Mouse (Mus musculus) heart, postnatal 25 days (tissue): Measurements from ENCODE around the gene Golt1b. TPM values are rescaled to one million over a fixed set of nuclear protein-coding genes. Genes with fewer than 3 reads are reported as not detected.

Experiments
- DNase-seq: peaks from one replicate; pipeline ENCODE4 v3.0.0; 2022; ENCODE audit warnings: low spot score
- intact Hi-C: fragments of 180-260 bp; cut with DNase I; formaldehyde crosslinking; loops from one replicate; pipeline ENCODE4 v1.15.1; 2025
- total RNA-seq, 2 experiments: library from RNA; stranded (reverse); gene quantifications; 2 replicates each; pipeline ENCODE4 v1.2.3; 2021

Gene Golt1b
- total RNA-seq, 2 experiments from 2014 or later = 15.2 to 21.6 TPM

DNA sequence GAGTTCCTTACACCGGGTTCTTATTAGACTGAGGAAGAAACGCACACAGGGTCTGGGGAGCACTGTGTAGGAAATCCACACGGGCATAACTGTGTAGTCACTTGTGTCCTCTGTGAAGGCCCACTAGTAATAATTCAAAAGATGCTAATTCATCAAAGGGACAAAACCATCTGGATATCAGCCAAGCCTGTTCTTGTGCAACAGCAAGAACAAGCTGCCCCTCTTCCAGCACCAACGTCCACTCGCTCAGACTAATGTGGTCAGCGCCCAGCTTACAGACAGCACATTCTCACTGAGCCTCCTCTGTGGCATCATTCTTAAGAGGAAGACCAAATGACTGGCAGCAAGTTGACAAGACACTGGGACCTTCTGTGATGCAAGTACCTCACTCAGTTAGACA is 7.1 kb upstream of the Golt1b start:
- intact Hi-C loops = no loop called here
- no peak for DNase-seq

DNA sequence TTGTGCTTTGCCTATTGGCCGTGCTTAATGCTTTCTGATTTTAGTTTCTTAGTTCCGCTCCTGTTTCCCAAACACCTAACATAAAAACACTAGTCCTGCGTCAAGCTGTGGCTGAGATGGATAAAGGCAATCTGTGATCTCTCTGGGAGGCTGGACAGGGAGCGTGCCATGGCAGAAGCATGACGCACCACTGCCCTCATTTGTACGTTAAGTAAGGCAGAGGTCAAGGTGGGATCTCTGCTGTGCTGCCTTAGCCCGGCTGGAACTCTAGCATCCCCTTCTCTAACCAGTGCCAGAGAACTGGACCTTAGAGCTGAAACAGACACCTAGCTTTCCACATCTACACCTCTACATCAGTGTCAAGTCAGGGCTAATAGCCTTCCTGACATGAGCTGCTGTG is 5.4 kb upstream of the Golt1b start:
- DNase-seq = no peak
- intact Hi-C loops = no loop called here

DNA sequence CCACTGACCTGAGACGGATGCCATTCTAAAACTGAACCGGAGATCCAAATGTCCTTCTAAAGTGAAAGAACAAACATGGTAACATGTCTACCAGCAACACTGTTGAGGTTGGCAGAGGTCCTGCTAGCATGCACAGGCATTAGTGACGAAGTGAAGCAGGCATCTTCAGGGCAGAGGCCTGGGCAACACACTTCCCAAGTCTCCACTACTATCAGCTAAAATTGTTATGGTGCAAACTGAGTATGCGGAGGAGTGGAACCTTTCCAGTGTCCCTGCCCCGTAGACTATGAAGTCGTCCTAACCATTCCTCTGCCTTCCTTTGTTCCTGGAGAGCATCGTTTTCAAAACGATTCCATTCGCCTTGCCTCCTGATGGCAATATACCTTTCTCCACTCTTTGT is 2.5 kb upstream of the Golt1b start:
- DNase-seq = no peak
- intact Hi-C loops = no loop called here

DNA sequence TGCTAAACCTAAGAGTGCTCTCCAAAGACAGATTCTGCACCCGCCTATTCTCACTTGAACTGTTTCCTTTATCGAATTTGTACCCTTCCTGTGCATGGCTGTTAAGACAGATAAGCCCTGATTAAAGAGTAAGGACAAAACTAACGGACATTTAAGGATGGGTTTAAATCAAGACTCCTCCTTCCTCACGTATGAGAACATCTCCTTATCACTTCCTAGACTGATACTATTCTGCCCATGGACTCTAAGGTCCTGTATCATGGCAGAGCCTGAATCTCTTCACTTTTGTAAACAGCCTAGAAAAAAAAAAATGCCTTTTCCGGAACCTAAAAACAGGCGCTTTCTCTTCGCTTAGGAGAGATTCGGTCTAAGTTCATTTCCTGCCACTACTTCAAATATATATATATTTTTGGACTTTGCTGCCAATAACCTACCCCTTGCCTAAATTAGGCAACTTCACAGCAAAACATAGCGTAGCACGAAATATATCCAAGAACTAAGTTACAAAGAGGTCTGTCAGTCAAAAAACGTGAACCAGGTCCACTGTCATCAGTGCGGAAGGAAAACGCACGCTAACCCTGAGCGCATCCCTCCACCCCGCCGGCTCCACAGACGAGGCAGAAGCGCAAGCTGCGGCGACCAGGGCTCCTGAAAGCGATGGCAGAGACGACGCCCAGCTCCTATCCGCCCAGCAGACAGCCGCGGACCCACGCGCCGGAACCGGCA is 573 bp upstream of the Golt1b start:
- intact Hi-C loops = loop anchor here (5.0 kb wide), 2 partner anchors 131 to 371 kb away; partner anchors contain the start of gene Cmas
- no peak for DNase-seq

DNA sequence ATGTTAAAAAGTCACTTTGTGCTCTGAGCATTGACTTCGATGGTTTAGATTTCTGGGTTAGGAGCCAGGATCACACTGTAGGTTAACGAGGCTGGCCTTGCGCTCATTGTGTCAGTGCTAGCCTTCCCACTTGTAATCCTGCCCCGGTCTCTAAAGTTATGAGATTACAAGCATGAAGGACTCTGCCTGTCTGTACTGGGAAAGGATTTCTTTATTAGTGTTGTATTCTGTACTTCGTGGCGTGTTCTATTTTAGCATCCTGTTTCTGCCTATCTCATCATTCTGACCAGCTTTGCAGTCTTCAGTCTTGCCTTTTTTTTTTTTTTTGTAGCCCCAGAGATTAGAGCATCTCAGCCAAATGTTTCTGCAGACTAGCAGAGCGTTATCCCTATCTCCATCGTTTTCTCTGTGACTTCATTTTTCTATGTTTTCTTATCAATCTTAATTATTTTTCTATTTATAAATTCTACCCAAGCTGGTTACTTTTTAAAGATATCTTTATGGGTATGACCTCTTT is 792 bp downstream of the Golt1b start:
- intact Hi-C loops = loop anchor here (5.0 kb wide), 2 partner anchors 129 to 369 kb away; partner anchors contain the start of gene Cmas
- DNase-seq = no peak

DNA sequence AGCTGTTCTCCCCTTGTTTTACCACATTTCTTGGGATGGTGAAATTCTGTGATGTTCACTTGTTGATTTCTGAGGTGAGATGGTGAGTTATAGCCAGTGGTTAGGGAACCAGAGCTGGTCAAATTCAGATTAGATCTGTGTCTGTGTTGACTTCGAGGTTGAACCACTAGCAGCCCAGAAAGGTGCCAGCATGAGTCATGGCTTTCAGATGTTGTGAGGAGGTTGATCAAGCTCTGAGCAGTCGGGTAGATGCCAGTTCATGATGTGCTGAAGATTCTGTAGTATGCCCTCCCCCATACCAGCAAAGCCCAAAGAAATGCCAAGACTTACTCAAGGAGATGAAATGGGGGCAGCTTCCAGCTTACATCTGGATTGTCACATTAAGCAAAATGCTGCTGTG is 2.1 kb downstream of the Golt1b start:
- intact Hi-C loops = loop anchor here (5.0 kb wide), 2 partner anchors 128 to 368 kb away; partner anchors contain the start of gene Cmas

DNA sequence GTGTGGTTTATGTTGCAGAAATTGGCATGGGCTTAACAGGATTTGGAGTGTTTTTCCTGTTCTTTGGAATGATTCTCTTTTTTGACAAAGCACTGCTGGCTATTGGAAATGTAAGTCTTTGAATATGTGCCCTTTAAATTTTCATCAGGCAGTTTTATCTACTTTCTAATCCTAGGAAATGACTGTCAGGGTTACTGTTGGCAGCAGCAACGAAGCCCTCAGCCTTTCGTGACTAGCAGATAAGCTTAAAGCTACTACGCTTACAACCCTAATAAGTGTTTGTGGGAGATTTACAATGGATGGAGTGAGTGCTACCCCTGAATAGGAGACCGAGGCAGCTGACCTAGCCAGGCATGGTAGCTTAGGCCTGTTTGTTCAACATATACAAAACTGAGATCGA is 5.3 kb downstream of the Golt1b start:
- no peak for DNase-seq
- intact Hi-C loops = no loop called here

More for the DNA sequence above, 2.1 kb downstream of the Golt1b start:
- no peak for DNase-seq

DNA sequence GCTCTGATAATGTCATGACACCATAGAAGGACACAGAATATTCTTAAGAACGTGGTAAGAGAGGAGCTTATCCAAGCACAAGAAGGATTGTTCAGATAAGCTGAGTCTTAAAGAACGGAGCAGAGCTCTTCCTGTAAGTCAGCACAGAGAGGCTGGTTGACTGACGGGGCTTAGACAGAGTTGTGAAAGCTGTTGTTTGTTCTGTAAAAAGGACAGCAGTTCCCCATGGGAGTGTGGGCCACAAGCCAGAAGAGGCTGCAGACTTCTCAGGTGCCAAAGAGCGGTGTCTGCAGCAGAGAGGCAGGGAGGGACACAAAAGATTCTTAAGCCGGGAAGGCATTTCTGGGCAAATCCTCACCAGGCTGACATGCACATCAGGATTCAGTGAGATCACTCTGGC is 7.6 kb downstream of the Golt1b start:
- intact Hi-C loops = no loop called here
- DNase-seq = no peak

DNA sequence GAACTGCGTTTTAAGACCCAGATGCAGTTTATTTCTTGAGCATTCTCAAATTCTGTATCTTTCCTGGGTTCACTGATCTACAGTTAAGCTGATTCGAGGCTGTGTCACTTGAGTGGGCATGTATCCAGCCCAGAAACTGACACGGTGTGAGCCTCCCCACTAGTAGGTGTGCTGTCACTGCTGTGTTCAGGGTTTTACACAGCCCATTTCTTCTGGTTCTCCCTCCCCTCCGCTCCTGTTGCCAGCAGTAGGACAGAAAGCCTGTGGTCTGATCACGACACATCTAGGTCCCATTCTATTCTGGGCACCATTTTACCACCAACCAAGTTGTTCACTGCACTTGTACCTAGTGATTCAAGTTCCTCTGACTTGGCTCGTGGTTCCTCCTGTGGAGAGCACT is 8.7 kb downstream of the Golt1b start:
- DNase-seq = no peak
- intact Hi-C loops = no loop called here

DNA sequence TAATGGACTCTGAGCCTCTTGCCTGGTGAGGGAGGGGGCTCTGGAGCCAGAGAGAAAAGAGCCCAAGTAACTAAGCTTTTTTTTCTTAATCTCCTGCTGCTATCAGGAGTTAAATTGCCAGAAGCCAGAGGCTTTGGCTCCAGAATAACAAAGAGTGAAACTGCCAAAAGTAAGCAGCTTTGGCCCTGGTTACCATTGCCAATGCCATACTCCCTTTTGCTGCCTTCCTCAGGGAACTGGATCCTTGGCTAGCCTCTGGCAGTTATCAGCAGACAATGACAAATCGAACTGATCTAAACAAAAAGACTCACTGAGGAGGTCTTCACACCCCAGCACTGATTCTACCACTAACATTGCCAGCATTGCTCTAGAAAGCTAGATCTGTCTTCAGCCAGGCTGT is 24.1 kb downstream of the Golt1b start:
- DNase-seq = no peak
- intact Hi-C loops = no loop called here

DNA sequence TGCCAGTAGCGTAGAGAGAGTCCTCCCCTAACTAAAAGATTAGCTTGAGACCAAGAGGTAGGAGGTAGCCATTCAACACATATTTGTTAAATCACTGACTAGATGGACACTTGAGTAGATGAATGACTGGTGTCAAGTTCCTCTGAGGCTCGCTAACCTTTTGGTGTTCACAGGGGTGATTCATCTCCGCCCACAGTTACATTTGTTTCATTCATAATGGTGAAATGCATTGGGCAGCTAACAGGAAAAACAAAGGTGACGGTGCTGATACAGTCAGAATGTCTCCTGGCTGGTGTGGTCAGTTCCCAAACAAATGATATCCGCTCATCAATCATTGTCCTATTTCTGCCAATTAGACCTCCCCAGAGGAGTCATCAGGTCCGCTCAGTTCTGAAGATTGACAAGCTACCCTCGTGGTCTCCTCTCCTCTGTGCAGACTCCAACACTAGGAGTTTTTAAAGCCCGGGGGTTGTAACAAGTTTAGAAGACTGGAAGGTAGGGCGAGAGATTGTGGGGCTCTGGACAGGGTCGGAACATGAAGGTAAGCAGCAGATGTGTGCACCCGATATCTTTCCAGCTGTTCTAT is 26.0 kb downstream of the Golt1b start, which contains the start of gene Spx:
Spx (plus strand) TSS at position 536 of the 586 bp plus-strand sequence.
- no peak for DNase-seq
- intact Hi-C loops = no loop called here

DNA sequence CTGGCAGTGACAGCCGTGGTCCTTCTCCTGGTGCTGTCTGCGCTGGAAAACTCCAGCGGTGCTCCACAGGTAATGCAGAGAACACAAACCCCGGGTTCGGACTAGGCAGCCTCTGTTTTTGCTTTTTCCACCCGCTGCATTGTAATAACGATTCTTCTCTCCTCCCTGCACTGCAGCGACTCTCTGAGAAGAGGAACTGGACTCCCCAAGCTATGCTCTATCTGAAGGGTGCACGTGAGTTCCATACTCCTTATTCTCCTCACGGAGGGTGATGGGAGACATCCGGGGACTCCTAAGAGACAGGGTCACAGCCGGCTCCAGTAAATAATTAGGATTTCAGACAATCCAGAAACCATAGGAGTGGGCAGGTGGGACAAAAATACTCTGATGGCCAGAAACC is 26.8 kb downstream of the Golt1b start:
- intact Hi-C loops = no loop called here
- no peak for DNase-seq

DNA sequence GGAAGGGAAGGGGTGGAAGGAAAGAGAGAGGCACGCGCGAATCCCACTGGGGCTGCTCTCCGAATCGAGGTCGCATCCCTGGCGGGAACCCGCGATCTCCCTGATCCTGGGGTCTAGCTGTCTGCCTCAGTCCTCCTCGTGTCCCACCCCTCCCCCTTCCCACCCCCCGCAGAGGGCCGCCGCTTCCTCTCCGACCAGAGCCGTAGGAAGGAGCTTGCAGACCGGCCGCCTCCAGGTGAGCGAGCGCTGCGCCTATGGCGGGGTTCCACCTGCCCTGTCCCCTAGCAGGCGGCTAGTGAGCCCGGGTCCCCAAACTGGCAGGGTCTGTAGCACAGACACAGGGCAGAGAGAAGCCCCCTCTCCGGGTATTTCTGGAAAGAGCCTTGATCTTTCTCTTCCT is 27.6 kb downstream of the Golt1b start:
- intact Hi-C loops = no loop called here
- no peak for DNase-seq

DNA sequence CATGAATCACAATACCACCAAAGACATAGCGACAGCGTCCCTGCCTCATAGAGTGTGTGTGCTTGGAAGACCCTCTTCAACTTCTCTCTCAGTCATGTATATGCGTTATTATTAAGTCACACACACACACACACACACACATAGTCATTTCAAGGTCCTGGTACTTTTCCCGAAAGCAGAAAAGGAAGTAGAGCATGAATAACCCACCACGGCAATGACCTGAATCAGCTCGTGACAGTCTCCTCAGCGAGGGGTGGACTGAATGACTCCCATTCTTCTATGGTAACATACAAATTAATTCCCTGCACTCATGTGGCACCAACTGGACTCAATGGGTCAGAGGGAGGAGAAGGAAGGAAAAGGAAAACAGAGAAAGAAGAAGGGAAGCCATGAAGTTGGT is 38.0 kb downstream of the Golt1b start:
- intact Hi-C loops = no loop called here
- DNase-seq = no peak

DNA sequence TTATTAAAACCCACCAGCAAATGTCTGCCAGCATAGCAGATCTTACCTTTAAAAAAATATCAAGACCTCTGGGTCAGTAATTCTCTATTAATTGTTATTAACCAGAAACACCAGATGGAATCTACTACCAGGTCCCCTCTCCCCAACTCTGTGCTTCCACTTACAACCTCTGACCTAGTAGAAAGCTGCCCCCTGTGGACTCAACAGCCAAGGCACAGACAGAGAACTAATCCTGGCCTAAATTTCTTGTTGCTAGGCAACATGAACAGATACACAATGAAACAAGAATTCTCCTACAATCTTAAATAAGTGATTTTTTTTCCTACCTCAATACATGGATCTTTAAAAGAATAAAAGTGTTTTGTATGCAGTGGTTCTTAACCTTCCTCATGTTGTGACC is 42.1 kb downstream of the Golt1b start:
- DNase-seq = no peak
- intact Hi-C loops = no loop called here

DNA sequence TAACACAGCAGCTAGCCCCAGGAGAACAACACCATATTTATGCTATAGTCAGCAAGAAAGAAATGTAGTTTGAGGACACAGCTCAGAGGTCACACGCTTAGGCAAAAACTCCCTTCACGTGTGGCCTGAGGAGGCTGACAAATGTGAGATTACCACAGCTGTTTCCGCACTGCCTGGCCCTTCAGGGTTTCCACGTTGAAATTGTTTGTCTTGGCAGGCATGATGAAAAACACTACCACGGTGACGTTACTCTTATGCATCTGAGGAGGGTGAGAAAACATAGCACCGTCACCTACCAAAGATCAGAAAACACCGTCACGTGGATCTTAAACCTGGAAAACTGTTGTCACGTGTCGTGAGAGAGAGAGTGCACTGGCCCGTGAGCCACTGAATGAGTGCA is 64.4 kb downstream of the Golt1b start:
- intact Hi-C loops = no loop called here
- no peak for DNase-seq

DNA sequence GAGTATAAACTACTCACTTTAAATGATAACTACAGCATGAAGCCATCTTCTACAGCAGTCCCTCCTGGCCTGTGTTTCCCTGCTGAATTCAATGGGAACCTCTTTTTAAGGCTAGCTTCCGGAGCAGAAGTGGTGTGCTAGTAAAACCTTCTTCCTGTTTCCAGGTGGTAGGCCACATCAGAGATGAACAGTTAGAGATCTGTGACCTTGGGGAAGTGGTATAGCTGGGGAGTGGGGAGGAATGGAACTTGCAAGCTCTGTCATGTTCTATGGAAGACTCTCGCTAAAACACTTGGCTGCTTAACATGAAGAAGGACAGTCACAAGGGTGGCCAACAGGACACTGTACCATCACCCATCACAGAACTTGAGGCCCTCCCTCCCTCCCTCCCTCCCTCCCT is 66.3 kb downstream of the Golt1b start:
- DNase-seq = no peak
- intact Hi-C loops = no loop called here

Other genes starting within 250 kb of the Golt1b start
- not detected for gene Slco1a6, start 178.7 kb upstream of the Golt1b start, total RNA-seq
- not detected for gene Iapp, start 88.8 kb upstream of the Golt1b start, total RNA-seq
- gene Slco1a5, start 64.2 kb upstream of the Golt1b start, total RNA-seq = not detected
- gene Pyroxd1, start 41.6 kb upstream of the Golt1b start, total RNA-seq = 10 to 100 TPM in 1 of 2 experiments, 1 to 10 TPM in 1; 8.6 to 10.4 TPM
- gene Recql, start 134 bp upstream of the Golt1b start, total RNA-seq = 1 to 10 TPM; 6.8 to 9.0 TPM
- gene Spx, start 26.2 kb downstream of the Golt1b start, total RNA-seq = not detected
- under 1 TPM in 1 of 2 experiments, not detected in 1; 0.08 TPM for gene Gys2, start 85.9 kb downstream of the Golt1b start, total RNA-seq
- gene Ldhb, start 120.7 kb downstream of the Golt1b start, total RNA-seq = 1,000 to 10,000 TPM; 2,652 to 2,667 TPM
- 10 to 100 TPM; 26.3 to 32.4 TPM for gene Kcnj8, start 184.4 kb downstream of the Golt1b start, total RNA-seq